Mouse (Mus musculus) adrenal gland, postnatal 4 days (tissue): ENCODE measurements around the gene Alkbh6. TPM values are rescaled to one million over a fixed set of nuclear protein-coding genes. Genes with fewer than 3 reads are reported as not detected.

Experiments
- total RNA-seq, 2 experiments: library from RNA; stranded (reverse); gene quantifications; 2 replicates each; pipeline ENCODE4 v1.2.3; 2021

Gene Alkbh6
- total RNA-seq, 2 experiments from 2014 or later: 58.1 to 59.4 TPM

Other genes with a start within 250 kb of the Alkbh6 start
- 1 to 10 TPM; 1.4 to 2.3 TPM for gene Zfp82, start 235.8 kb upstream of the Alkbh6 start, total RNA-seq
- not detected for gene Gm26920, start 218.3 kb upstream of the Alkbh6 start, total RNA-seq
- gene Zfp566, start 218.2 kb upstream of the Alkbh6 start, total RNA-seq: 1 to 10 TPM; 6.1 to 7.0 TPM
- 10 to 100 TPM; 50.7 to 52.1 TPM for gene Zfp260, start 213.9 kb upstream of the Alkbh6 start, total RNA-seq
- gene Zfp382, start 186.8 kb upstream of the Alkbh6 start, total RNA-seq: 10 to 100 TPM in 1 of 2 experiments, 1 to 10 TPM in 1; 8.0 to 10.2 TPM
- gene Zfp146, start 139.0 kb upstream of the Alkbh6 start, total RNA-seq: 10 to 100 TPM; 77.4 to 83.3 TPM
- 100 to 1,000 TPM; 176 to 250 TPM for gene Cox7a1, start 124.6 kb upstream of the Alkbh6 start, total RNA-seq
- 100 to 1,000 TPM; 418 to 431 TPM for gene Capns1, start 109.9 kb upstream of the Alkbh6 start, total RNA-seq
- 10 to 100 TPM; 82.1 to 84.3 TPM for gene Polr2i, start 76.8 kb upstream of the Alkbh6 start, total RNA-seq
- gene Tbcb, start 76.4 kb upstream of the Alkbh6 start, total RNA-seq: 10 to 100 TPM; 84.3 to 85.1 TPM
- not detected for gene Ovol3, start 73.0 kb upstream of the Alkbh6 start, total RNA-seq
- under 1 TPM; 0.54 to 0.70 TPM for gene Thap8, start 28.6 kb upstream of the Alkbh6 start, total RNA-seq
- gene Wdr62, start 28.3 kb upstream of the Alkbh6 start, total RNA-seq: 10 to 100 TPM; 12.1 to 13.5 TPM
- gene Clip3, start 17.0 kb upstream of the Alkbh6 start, total RNA-seq: 10 to 100 TPM; 50.8 to 59.8 TPM
- 10 to 100 TPM; 40.1 to 60.6 TPM for gene Syne4, start 6.1 kb downstream of the Alkbh6 start, total RNA-seq
- gene E130208F15Rik, start 13.0 kb downstream of the Alkbh6 start, total RNA-seq: 1 to 10 TPM; 1.4 to 1.7 TPM
- 10 to 100 TPM; 12.4 to 15.0 TPM for gene Sdhaf1, start 15.2 kb downstream of the Alkbh6 start, total RNA-seq
- 10 to 100 TPM; 18.7 to 19.5 TPM for gene Lrfn3, start 54.1 kb downstream of the Alkbh6 start, total RNA-seq
- gene Tyrobp, start 105.0 kb downstream of the Alkbh6 start, total RNA-seq: 10 to 100 TPM; 26.6 to 40.2 TPM
- gene Hcst, start 111.1 kb downstream of the Alkbh6 start, total RNA-seq: 1 to 10 TPM; 1.6 to 2.2 TPM
- 1 to 10 TPM; 2.1 to 2.3 TPM for gene Nfkbid, start 113.0 kb downstream of the Alkbh6 start, total RNA-seq
- 10 to 100 TPM; 49.5 to 59.1 TPM for gene Aplp1, start 136.8 kb downstream of the Alkbh6 start, total RNA-seq
- 1 to 10 TPM in 1 of 2 experiments, under 1 TPM in 1; 0.14 to 1.3 TPM for gene Kirrel2, start 149.0 kb downstream of the Alkbh6 start, total RNA-seq
- 1 to 10 TPM in 1 of 2 experiments, under 1 TPM in 1; 0.08 to 7.1 TPM for gene Nphs1, start 149.6 kb downstream of the Alkbh6 start, total RNA-seq
- 10 to 100 TPM; 11.6 to 24.9 TPM for gene Prodh2, start 184.9 kb downstream of the Alkbh6 start, total RNA-seq
- 10 to 100 TPM; 19.3 to 22.9 TPM for gene Arhgap33, start 226.3 kb downstream of the Alkbh6 start, total RNA-seq
- gene Hspb6, start 243.5 kb downstream of the Alkbh6 start, total RNA-seq: 10 to 100 TPM; 36.3 to 45.7 TPM
- gene Proser3, start 243.6 kb downstream of the Alkbh6 start, total RNA-seq: 10 to 100 TPM; 12.9 to 16.3 TPM